Comparison of ENCODE assay signal across 12 mouse cellular contexts in the genomic region with DNA sequence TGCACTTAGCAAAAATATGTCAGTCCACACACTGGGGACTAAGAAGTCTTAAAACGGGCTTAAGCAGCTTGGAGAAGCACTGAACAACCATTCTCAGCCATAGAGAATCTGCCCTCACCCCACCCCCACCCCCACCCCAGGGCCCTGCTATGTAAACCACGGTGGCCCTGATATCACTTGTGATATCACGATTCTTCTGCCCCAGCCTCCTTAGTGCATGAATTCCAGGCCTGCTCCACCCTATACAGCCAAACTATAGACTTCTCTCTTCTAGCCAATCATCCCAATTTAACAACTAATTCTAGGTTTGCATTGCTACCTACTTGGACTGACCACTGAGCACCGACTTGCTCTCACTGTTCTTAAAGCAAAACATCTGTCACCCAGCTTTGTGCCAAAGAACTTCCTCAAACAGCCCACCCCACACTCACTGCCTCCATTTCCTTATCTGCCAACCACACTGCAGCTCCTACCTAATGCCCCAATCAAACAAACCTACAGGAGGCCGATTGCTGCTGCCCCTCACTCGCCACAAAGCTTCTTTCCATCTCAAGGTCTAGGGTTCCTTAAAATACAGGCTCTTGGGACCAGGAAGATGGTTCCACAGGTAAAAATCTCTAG.
DNase-seq lines count a peak whose midpoint lies in the region; ATAC-seq lines count a peak whose summit lies in the region.
"Had no signal": no experiment of that assay in that cellular context is flagged by ENCODE, and none has a peak within 500 bp of the region (broad histone marks: within the 10 kb centered on the region; RNA-seq: fewer than 3 reads in every experiment).

No protein-coding gene starts in this region.

- H3K9ac ChIP-seq in liver, embryonic 12.5 days = no peak overlapping the region
- H3K9ac ChIP-seq in intestine, embryonic 15.5 days = no peak overlapping the region
- H3K9ac ChIP-seq in stomach, embryonic 16.5 days (ENCODE audit: low read length) = no peak overlapping the region
- H3K9ac ChIP-seq: kidney, embryonic 15.5 days; midbrain, embryonic 12.5 days had no signal

- 15% methylated on average over 6 of the region's 6 CpGs for WGBS in liver, embryonic 12.5 days (ENCODE audit: insufficient replicate concordance)
- WGBS in intestine, embryonic 15.5 days = 67% methylated on average over 6 of the region's 6 CpGs
- 52% methylated on average over 6 of the region's 6 CpGs for WGBS in stomach, embryonic 16.5 days

- no peaks in the 10 kb centered on the region for H3K27me3 ChIP-seq in liver, embryonic 12.5 days (replicated peaks)
- H3K27me3 ChIP-seq in intestine, embryonic 15.5 days (replicated peaks) = no peaks in the 10 kb centered on the region
- no peaks in the 10 kb centered on the region for H3K27me3 ChIP-seq in stomach, embryonic 16.5 days (ENCODE audit: control insufficient read depth, insufficient read depth, low read length)
- H3K27me3 ChIP-seq: kidney, embryonic 15.5 days; midbrain, embryonic 12.5 days had no signal

- H3K4me2 ChIP-seq in liver, embryonic 12.5 days = peak overlapping the region; percentile 38
- H3K4me2 ChIP-seq in intestine, embryonic 15.5 days (replicated peaks) = no peak overlapping the region
- H3K4me2 ChIP-seq in stomach, embryonic 16.5 days (ENCODE audit: low read depth, low read length) = no peak overlapping the region
- H3K4me2 ChIP-seq: kidney, embryonic 15.5 days; midbrain, embryonic 12.5 days had no signal

- no peak overlapping the region for H3K4me3 ChIP-seq in liver, embryonic 12.5 days
- no peak overlapping the region for H3K4me3 ChIP-seq in intestine, embryonic 15.5 days (replicated peaks)
- no peak overlapping the region for H3K4me3 ChIP-seq in stomach, embryonic 16.5 days (replicated peaks; ENCODE audit: low read length)
- H3K4me3 ChIP-seq: kidney, embryonic 15.5 days; midbrain, embryonic 12.5 days had no signal

- no peaks in the 10 kb centered on the region for H3K9me3 ChIP-seq in liver, embryonic 12.5 days (replicated peaks)
- no peaks in the 10 kb centered on the region for H3K9me3 ChIP-seq in intestine, embryonic 15.5 days
- H3K9me3 ChIP-seq in stomach, embryonic 16.5 days (replicated peaks; ENCODE audit: control insufficient read depth, low read length) = no peaks in the 10 kb centered on the region
- H3K9me3 ChIP-seq: kidney, embryonic 15.5 days; midbrain, embryonic 12.5 days had no signal

- peak; percentile 54 for ATAC-seq in liver, embryonic 12.5 days
- ATAC-seq in common myeloid progenitor, adult 5-6 weeks (replicated peaks; ENCODE audit: low read depth, poor library complexity, severe bottlenecking) = peak; percentile 90
- ATAC-seq in intestine, embryonic 15.5 days = peak; percentile 27; the same call in 1 of the 2 replicates
- ATAC-seq in stomach, embryonic 16.5 days (ENCODE audit: insufficient read depth, low FRiP score) = peak; percentile 3; the same call in 1 of the 2 replicates

- H3K36me3 ChIP-seq in liver, embryonic 12.5 days = peaks cover 18% of the 10 kb centered on the region
- H3K36me3 ChIP-seq in intestine, embryonic 15.5 days = peaks cover 13% of the 10 kb centered on the region; the same call in 1 of the 2 replicates
- H3K36me3 ChIP-seq in stomach, embryonic 16.5 days (ENCODE audit: control insufficient read depth, insufficient read depth, low read length) = no peaks in the 10 kb centered on the region

- H3K4me1 ChIP-seq in liver, embryonic 12.5 days = peaks cover 17% of the 10 kb centered on the region
- H3K4me1 ChIP-seq in intestine, embryonic 15.5 days (replicated peaks) = 0 out of 2 replicates have a peak, but pooled peaks cover 2% of the 10 kb centered on the region
- H3K4me1 ChIP-seq in stomach, embryonic 16.5 days (ENCODE audit: control insufficient read depth, insufficient read depth, low read length) = peaks cover 16% of the 10 kb centered on the region
- H3K4me1 ChIP-seq: midbrain, embryonic 12.5 days had no signal

- no peak overlapping the region for H3K27ac ChIP-seq in liver, embryonic 12.5 days
- H3K27ac ChIP-seq in intestine, embryonic 15.5 days = no peak overlapping the region
- peak overlapping the region; percentile 21; the same call in 1 of the 2 replicates for H3K27ac ChIP-seq in stomach, embryonic 16.5 days (ENCODE audit: low read length)
- H3K27ac ChIP-seq: kidney, embryonic 15.5 days; midbrain, embryonic 12.5 days had no signal

- DNase-seq in liver = no peak
- DNase-seq in yolk sac, embryonic 10.5 days (ENCODE audit: low spot score) = no peak
- DNase-seq in thymus, postnatal 36 days = no peak
- DNase-seq: adrenal gland, postnatal 25 days; cerebellum, adult 9-11 months; embryo, embryonic 11 days had no signal

Comparison
In these comparisons a context has a peak if more than half of its experiments do, and no peak if none do; other contexts are left out.
1. ATAC-seq: peak in every context shown above with its lines; median percentile 90 in common myeloid progenitor, adult 5-6 weeks; 54 in liver, embryonic 12.5 days; 27 in intestine, embryonic 15.5 days; 3 in stomach, embryonic 16.5 days.